Mouse (Mus musculus) stomach, embryonic 14.5 days (tissue): Measurements from ENCODE around the gene E130218I03Rik. TPM values are rescaled to one million over a fixed set of nuclear protein-coding genes. Genes with fewer than 3 reads are reported as not detected.
A peak's percentile ranks its signal among the peaks of the same experiment; 100 is the strongest.
"Not testable (repeated sequence)": the region's sequence is repeated elsewhere in the genome, so short reads cannot be mapped to it uniquely, and the experiment has no call there.

Experiments
- ATAC-seq: fragments of 200-750 bp; cut with Nextera tagmentation; 2 replicates; pipeline ENCODE4 v1.8.0; 2017; ENCODE audit warnings: low read depth, moderate TSS enrichment; ENCODE audit not compliant: insufficient number of reproducible peaks, insufficient read depth, low FRiP score
- H3K27ac ChIP-seq: fragments of 300-500 bp; sonication (generic); 2 replicates; pipeline ENCODE4 v1.5.1; 2014; ENCODE audit warnings: mild to moderate bottlenecking, low read length, moderate library complexity, mixed read lengths
- H3K27me3 ChIP-seq: fragments of 300-500 bp; sonication (generic); 2 replicates; pipeline ENCODE4 v1.6.1; 2014; ENCODE audit warnings: low read length, control low read depth, mixed read lengths; ENCODE audit not compliant: control insufficient read depth, insufficient read depth
- H3K36me3 ChIP-seq: fragments of 300-500 bp; sonication (generic); 2 replicates; pipeline ENCODE4 v1.6.1; 2014; ENCODE audit warnings: mild to moderate bottlenecking, control low read depth, low read length, moderate library complexity, mixed read lengths; ENCODE audit not compliant: control insufficient read depth, insufficient read depth
- H3K4me1 ChIP-seq: fragments of 300-500 bp; sonication (generic); 2 replicates; pipeline ENCODE4 v1.6.1; 2014; ENCODE audit warnings: low read length, control low read depth, mixed read lengths; ENCODE audit not compliant: control insufficient read depth, insufficient read depth
- H3K4me2 ChIP-seq: fragments of 300-500 bp; sonication (generic); replicated peaks from 2 replicates; pipeline ENCODE4 v1.6.1; 2014; ENCODE audit warnings: low read depth, low read length, control low read depth
- H3K4me3 ChIP-seq: fragments of 300-500 bp; sonication (generic); 2 replicates; pipeline ENCODE4 v1.5.1; 2014; ENCODE audit warnings: low read depth, low read length, control low read depth
- H3K9ac ChIP-seq: fragments of 300-500 bp; sonication (generic); replicated peaks from 2 replicates; pipeline ENCODE4 v1.6.1; 2014; ENCODE audit warnings: low read depth, mild to moderate bottlenecking, control low read depth, low read length, moderate library complexity, mixed read lengths
- H3K9me3 ChIP-seq: fragments of 300-500 bp; sonication (generic); 2 replicates; pipeline ENCODE4 v1.6.1; 2016; ENCODE audit warnings: low read depth, low read length, control low read depth; ENCODE audit not compliant: control insufficient read depth
- WGBS: fragments of 180-500 bp; shearing (Covaris S2); extraction: QIAGEN DNeasy Blood & Tissue Kit; methylation state at CpG from one replicate; pipeline ENCODE4 v1.1.7; 2014; 5-methylcytosine and 5-hydroxymethylcytosine counted together
- polyA plus RNA-seq: library from polyadenylated mRNA; unstranded; fragments of >200 nt; fragmentation: Nextera tagmentation; extraction: Ambion mirVana; gene quantifications from 2 replicates; pipeline ENCODE4 v1.2.1, GENCODE M21; 2014

E130218I03Rik gene
- polyA plus RNA-seq, 1 experiment from 2014 or later: 0.41 TPM

DNA sequence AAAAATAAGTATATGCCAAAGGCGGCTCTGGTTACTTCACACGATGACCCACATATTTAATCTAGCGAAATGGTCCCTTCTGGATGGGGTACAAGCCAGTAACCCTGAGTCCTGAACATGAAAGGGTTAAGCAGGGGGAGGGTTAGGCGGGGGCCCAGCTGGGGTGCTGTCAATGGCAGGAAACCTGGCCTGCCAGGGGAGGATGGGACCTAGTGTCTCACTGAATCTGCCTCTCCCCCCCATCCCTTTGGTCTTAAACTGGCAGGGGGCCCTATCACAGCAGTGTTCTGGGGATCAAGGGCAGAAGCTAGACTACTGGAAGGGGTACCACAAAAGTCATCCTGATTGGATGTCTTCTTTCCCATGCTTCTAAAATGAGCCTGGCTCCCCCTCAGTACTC lies 12.4 kb downstream of the E130218I03Rik start:
- Histone ChIP-seq H3K4me1 (peaks cover 25% of the 10 kb centered on the region), H3K36me3 (no peaks in the 10 kb centered on the region), H3K27ac (no peak overlapping the region), H3K9me3 (no peaks in the 10 kb centered on the region), H3K27me3 (peaks cover 12% of the 10 kb centered on the region; the same call in 1 of the 2 replicates), H3K4me2 (no peak overlapping the region), H3K4me3 (no peak overlapping the region), H3K9ac (no peak overlapping the region)
- WGBS: 35% methylated on average over 4 of the region's 4 CpGs
- ATAC-seq: no peak

DNA sequence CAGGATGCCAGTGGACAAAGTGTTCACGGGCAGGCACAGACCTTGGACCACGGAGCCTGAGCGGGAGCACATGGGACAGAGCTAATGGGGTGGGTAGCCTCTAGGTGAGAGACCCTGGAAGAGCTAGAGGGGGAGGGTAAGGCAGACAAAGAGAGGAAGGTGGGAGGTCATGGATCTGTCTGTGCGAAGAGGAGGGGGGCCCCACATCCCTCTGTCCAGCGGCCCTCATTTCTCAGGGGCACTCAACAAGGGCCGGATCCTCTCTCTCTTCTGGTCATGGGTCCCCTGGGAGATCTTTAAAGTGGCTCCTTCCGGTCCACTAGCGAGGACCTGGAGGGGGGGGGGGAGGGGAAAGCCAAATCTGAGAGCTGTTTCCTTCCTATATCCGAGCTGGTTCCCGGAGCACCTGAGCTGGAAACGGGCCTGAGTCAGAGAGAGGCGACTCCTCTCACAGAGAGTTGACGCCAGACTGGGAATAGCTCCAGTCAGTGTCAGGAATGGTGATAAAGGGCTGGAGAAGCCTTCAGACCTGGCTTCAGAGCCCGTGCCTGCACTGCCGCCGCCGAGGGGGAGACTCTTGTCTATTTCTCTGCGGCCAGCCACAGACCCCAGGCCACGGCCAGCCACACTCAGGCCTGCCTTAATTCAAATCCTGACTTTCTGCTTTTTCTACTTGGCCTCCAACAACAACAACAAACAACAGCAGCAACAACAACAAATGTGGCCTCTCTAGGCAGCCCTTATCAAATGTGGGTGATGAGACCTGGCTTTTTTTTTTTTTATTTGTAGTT lies 13.1 kb downstream of the E130218I03Rik start:
- Histone ChIP-seq H3K27ac (no peak overlapping the region), H3K4me1 (peaks cover 23% of the 10 kb centered on the region), H3K4me2 (no peak overlapping the region), H3K9me3 (no peaks in the 10 kb centered on the region), H3K36me3 (no peaks in the 10 kb centered on the region), H3K4me3 (no peak overlapping the region), H3K9ac (no peak overlapping the region), H3K27me3 (peaks cover 10% of the 10 kb centered on the region; the same call in 1 of the 2 replicates)
- ATAC-seq: peak; percentile 25; the same call in 1 of the 2 replicates
- 20% methylated on average over 19 of the region's 19 CpGs for WGBS

DNA sequence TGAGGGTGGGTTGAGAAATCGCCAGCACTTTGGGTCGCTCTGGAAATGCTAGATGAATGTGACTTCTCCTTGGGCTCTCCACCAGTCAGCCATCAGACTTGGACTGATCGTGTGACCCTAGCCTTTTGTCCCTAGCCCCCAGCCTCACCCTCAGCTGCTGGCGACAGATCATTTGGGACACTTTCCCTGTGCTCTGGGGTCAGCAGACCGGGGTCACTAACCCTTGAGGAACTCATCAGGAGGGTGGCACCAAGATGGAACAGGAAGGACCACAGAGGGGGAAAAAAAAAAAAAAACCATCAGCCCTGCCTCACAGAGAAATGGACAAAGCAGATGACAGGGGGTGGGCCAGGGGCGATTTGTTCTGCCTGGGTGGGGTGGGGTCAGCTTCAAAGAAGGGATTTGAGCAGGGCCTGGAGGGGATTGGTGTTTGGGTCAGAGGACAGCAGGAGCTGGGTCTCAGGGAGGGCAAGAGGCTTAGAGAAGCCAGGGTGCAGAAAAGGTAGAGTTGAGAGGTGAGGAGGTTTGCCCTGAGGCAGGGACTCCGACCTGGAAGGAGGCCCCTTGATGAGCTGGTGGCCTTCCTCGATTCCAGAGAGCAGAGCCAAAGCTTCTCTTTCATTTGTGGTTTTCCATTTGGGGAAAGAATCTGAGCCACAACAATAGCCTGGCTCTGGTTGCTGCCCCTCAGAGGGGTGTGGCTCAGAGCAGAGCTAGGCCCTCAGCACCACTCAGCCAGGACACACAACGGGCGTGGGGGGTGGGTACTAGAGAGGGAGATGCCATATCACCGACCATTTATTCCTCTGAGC lies 13.9 kb downstream of the E130218I03Rik start:
- WGBS: 32% methylated on average over 11 of the region's 11 CpGs
- no peak overlapping the region for H3K27ac ChIP-seq
- H3K4me1 ChIP-seq: peaks cover 15% of the 10 kb centered on the region; the same call in 1 of the 2 replicates
- H3K27me3 ChIP-seq: 0 out of 2 replicates have a peak, but pooled peaks cover 3% of the 10 kb centered on the region
- H3K4me2 ChIP-seq: no peak overlapping the region
- H3K36me3 ChIP-seq: no peaks in the 10 kb centered on the region
- H3K9me3 ChIP-seq: no peaks in the 10 kb centered on the region
- H3K4me3 ChIP-seq: no peak overlapping the region
- ATAC-seq: no peak
- no peak overlapping the region for H3K9ac ChIP-seq

DNA sequence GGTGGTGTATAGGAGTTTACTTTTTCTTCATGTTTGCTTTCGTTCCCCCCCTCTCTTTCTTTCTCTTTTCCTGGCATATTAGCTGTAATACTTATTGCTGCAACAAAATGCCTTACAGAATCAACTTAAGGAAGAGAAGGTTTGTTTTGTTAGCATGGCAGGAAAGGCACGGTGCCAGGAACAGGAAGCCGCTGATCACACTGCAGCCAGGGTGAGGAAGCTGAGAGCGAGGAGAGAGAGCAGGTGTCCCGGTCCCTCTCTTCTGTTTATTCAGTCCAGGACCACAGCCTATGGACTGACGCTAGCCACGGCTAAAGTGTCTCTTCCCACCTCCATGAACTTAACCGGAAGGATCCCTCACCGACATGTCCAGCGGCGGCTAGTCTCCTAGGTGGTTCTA lies 14.9 kb downstream of the E130218I03Rik start:
- H3K27ac ChIP-seq: no peak overlapping the region
- peaks cover 15% of the 10 kb centered on the region; the same call in 1 of the 2 replicates for H3K4me1 ChIP-seq
- no peak for ATAC-seq
- WGBS: 51% methylated on average over 11 of the region's 11 CpGs
- H3K9ac ChIP-seq: no peak overlapping the region
- no peaks in the 10 kb centered on the region for H3K9me3 ChIP-seq
- H3K36me3 ChIP-seq: no peaks in the 10 kb centered on the region
- H3K4me2 ChIP-seq: no peak overlapping the region
- H3K4me3 ChIP-seq: no peak overlapping the region
- H3K27me3 ChIP-seq: 0 out of 2 replicates have a peak, but pooled peaks cover 2% of the 10 kb centered on the region

DNA sequence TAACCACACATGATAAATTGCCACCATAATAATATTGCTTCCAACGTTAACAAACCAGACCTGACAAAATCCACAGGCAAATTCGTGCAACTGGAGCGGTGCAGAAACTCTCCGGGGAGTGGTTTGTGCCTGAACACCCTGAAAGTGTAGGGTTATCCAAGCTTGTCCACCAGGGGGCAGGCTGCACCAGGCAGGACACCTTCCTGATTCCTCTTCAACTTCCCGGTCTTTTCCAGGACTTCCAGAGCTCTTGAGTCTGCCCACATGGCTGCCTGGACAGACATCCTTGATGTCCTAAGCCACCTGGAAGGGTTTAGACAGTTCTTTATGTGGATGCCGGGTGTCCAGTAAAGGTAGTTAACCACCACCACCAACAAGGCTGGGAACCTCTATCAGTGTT lies 19.7 kb downstream of the E130218I03Rik start:
- H3K9ac ChIP-seq: no peak overlapping the region
- no peaks in the 10 kb centered on the region for H3K36me3 ChIP-seq
- H3K4me1 ChIP-seq: no peaks in the 10 kb centered on the region
- peaks cover 3% of the 10 kb centered on the region; the same call in 1 of the 2 replicates for H3K9me3 ChIP-seq
- 25% methylated on average over 6 of the region's 6 CpGs for WGBS
- H3K4me2 ChIP-seq: no peak overlapping the region
- H3K4me3 ChIP-seq: no peak overlapping the region
- H3K27ac ChIP-seq: no peak overlapping the region
- no peak for ATAC-seq
- no peaks in the 10 kb centered on the region for H3K27me3 ChIP-seq

DNA sequence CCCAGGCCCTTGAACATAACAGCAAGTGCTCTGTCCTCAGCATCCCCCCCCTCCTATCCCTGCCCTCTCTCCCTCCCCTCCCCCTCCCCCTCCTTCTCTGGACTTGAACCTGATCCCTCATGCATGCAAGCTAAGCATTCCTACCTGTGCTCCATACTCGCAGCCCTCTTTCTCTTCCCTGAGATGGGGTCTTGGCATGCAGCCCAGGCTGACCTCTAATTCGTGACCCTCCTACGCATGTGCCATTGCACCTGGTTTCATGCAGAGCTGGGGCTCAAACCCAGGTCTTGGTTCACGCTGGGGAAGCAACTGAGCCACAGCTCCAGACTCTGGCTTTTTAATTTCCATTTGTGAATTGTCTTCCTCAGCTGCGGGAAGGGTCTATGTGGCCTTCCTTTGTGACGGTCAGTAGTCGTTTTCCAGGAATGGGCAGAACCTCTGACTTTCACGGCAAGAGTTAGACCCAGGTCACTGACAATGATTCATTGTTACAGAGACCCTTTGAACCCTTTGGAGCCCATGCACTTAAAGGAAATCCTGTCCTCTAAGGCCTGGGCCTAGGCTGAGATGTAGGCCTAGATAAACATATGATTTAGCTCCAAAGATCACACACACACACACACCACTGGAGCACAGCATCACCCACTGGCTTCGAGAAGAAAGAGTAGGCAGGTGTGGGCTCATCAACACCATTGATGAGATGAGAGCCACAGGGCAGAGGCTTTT lies 22.6 kb downstream of the E130218I03Rik start:
- H3K27ac ChIP-seq: no peak overlapping the region
- no peak overlapping the region for H3K9ac ChIP-seq
- H3K4me1 ChIP-seq: no peaks in the 10 kb centered on the region
- H3K27me3 ChIP-seq: no peaks in the 10 kb centered on the region
- H3K36me3 ChIP-seq: no peaks in the 10 kb centered on the region
- no peak overlapping the region for H3K4me2 ChIP-seq
- H3K4me3 ChIP-seq: no peak overlapping the region
- no peak for ATAC-seq
- peaks cover 3% of the 10 kb centered on the region; the same call in 1 of the 2 replicates for H3K9me3 ChIP-seq
- 55% methylated on average over 9 of the region's 9 CpGs for WGBS

DNA sequence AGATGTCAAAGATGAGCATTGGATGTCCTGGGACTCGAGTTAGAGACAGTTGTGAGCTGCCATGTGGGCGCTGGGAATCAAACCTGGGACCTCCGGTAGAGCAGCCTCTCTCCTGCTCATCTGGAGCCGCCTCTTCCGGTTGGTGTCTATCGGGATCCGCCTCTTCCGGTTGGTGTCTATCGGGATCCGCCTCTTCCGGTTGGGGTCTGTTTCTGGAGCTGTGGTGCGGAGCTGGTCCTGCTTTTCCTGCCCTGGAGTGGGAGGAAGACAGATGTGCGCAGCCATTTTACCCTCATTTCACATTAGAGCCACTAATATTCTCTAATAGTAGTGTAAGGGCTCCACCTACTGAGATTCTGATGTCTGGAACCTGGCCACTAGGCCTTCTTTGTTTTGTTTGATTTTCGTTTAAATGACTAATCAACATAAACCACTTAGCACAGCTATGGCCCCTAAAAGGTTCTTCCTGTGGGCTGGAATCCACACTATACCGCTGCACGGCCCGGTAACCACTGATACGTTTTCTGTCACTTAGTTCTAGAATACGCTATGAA lies 24.7 kb downstream of the E130218I03Rik start:
- no peak for ATAC-seq
- no peak overlapping the region for H3K4me2 ChIP-seq
- no peaks in the 10 kb centered on the region for H3K36me3 ChIP-seq
- H3K4me1 ChIP-seq: no peaks in the 10 kb centered on the region
- H3K27me3 ChIP-seq: no peaks in the 10 kb centered on the region
- peaks cover 3% of the 10 kb centered on the region; the same call in 1 of the 2 replicates for H3K9me3 ChIP-seq
- no peak overlapping the region for H3K27ac ChIP-seq
- no peak overlapping the region for H3K9ac ChIP-seq
- no peak overlapping the region for H3K4me3 ChIP-seq
- 84% methylated on average over 19 of the region's 19 CpGs for WGBS

DNA sequence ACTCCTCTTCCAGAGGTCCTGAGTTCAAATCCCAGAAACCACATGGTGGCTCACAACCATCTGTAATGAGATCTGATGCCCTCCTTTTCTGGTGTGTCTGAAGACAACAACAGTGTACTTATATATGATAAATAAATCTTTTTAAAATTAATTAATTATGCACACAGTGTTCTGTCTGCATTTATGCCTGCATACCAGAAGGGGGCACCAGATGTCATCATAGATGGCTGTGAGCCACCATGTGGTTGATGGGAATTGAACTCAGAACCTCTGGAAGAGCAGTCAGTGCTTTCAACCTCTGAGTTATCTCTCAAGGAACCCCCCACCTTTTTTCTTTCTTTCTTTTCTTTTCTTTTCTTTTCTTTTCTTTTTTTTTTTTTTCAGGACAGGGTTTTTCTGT lies 26.2 kb downstream of the E130218I03Rik start:
- H3K9ac ChIP-seq, H3K36me3 ChIP-seq, ATAC-seq, H3K27ac ChIP-seq, H3K4me2 ChIP-seq, H3K4me1 ChIP-seq, H3K9me3 ChIP-seq, H3K4me3 ChIP-seq, H3K27me3 ChIP-seq: not testable (repeated sequence)
